Mouse (Mus musculus) testis, adult 2 months (tissue): ENCODE data around the gene Bcl2.

ENCODE experiments used
- CTCF ChIP-seq: fragments of 200-500 bp; IDR thresholded peaks from 2 replicates; pipeline ENCODE4 v1.5.1; 2012; ENCODE audit warnings: low read depth, mild to moderate bottlenecking, inconsistent platforms, low read length, moderate library complexity; ENCODE audit not compliant: control insufficient read depth, insufficient read depth, insufficient replicate concordance
- POLR2A ChIP-seq: fragments of 200-500 bp; IDR thresholded peaks from 2 replicates; pipeline ENCODE4 v1.6.1; 2012; ENCODE audit warnings: low read depth, mild to moderate bottlenecking, inconsistent platforms, low read length, moderate library complexity; ENCODE audit not compliant: control insufficient read depth

DNA sequence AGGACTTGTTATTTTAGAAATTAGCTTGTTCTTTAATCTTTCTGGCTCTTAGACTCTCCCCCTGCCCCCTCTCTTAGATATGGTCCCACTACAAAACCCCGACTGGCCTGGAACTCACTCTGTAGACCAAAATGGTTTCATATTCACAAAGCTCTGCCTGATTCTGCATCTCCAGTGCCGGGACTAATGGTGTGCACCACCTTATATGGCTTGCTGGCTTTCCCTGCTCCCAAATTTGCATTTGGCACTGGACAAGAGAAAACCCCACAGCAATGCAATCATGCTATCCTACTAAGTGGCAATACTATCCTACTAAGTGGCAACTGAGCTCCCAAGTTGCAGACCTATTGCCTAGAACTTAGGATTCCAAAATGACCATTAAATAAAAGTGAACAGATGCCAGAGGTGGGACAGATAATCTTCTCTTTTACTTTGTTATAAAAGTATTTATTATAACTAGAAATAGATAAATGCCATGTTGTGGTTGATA, 154.9 kb downstream of the Bcl2 start:
- no peak for TF ChIP-seq POLR2A
- TF ChIP-seq CTCF: no peak
